Mouse (Mus musculus) lung, adult 2 months (tissue): ENCODE measurements around the gene Suox.

Experiments
- CTCF ChIP-seq: fragments of 200-500 bp; IDR thresholded peaks from 2 replicates; pipeline ENCODE4 v1.5.1; 2011; ENCODE audit warnings: mild to moderate bottlenecking, low read length, control low read depth; ENCODE audit not compliant: insufficient read depth
- POLR2A ChIP-seq: fragments of 200-500 bp; IDR thresholded peaks from 2 replicates; pipeline ENCODE4 v1.6.1; 2011; ENCODE audit warnings: low read depth, mild to moderate bottlenecking, control low read depth, low read length, borderline replicate concordance; ENCODE audit errors: extremely low read depth

DNA sequence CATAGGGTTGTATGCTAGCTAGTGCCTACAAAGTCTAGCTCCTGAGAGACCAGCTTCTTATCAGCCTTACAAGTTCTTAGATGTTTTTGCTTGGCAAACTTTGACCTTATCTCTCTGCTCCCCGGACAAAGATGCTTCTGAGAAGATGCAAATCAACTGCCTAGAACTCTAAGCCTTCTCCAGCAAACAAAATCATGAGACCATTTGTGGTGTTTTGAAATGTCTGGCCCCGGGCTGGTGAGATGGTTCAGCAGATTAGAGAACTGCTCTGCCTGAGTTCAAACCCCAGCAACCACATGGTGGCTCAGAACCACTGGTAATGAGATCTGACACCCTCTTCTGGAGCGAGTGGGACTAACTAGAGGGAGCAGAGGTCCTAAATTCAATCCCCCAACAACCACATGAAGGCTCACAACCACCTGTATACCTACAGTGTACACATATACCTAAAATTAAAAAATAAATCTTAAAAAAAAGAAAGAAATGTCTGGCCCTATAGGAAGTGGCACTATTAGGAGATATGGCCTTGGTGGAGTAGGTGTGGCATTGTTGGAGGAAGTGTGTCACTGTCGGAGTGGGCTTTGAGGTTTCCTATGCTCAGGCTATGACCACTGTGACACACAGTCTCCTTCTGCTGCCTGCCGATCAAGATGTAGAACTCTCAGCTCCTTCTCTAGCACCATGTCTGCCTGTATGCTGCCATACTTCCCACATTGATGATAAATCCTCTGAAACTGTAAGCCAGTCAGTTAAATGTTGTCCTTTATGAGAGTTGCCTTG is 10.2 kb downstream of the Suox start:
- TF ChIP-seq POLR2A (no peak), CTCF (no peak)
